Mouse (Mus musculus) myocyte (in vitro differentiated cells): ENCODE results near the gene Fcnb. TPM values are rescaled to one million over a fixed set of nuclear protein-coding genes. Genes with fewer than 3 reads are reported as not detected.

Experiments used
- H3K27me3 ChIP-seq: one replicate; pipeline ENCODE4 v1.6.1; 2011; ENCODE audit not compliant: control insufficient read depth, insufficient read depth, insufficient read length
- H3K36me3 ChIP-seq: one replicate; pipeline ENCODE4 v1.6.1; 2011; ENCODE audit not compliant: control insufficient read depth, insufficient read depth
- H3K4me2 ChIP-seq: one replicate; pipeline ENCODE4 v1.6.1; 2011; ENCODE audit warnings: low read depth, control low read depth
- H3K4me3 ChIP-seq: one replicate; pipeline ENCODE4 v1.5.1; 2011; ENCODE audit warnings: mild to moderate bottlenecking, control low read depth, moderate library complexity
- H3K79me2 ChIP-seq: one replicate; pipeline ENCODE4 v1.6.1; 2011; ENCODE audit not compliant: control insufficient read depth, insufficient read depth
- H3ac ChIP-seq: one replicate; pipeline ENCODE4 v1.6.1; 2011; ENCODE audit not compliant: control insufficient read depth, insufficient read length
- CEBPB ChIP-seq: IDR thresholded peaks from 2 replicates; pipeline ENCODE4 v1.6.1; 2011; ENCODE audit warnings: mild to moderate bottlenecking, moderate library complexity; ENCODE audit not compliant: poor library complexity, insufficient read depth, severe bottlenecking
- E2F4 ChIP-seq: IDR thresholded peaks from one replicate; pipeline ENCODE4 v1.6.1; 2011; ENCODE audit warnings: mild to moderate bottlenecking, control low read depth, moderate library complexity; ENCODE audit not compliant: insufficient read depth
- MAX ChIP-seq: IDR thresholded peaks from one replicate; pipeline ENCODE4 v1.6.1; 2011; ENCODE audit warnings: low read depth, mild to moderate bottlenecking, control low read depth
- MYOD1 ChIP-seq, 3 experiments: IDR thresholded peaks; one replicate each; pipeline ENCODE4 v1.6.1; 2011; ENCODE audit warnings: control low read depth in 2 of 3, low read depth in 2 of 3, mild to moderate bottlenecking in 2 of 3, moderate library complexity in 1 of 3; ENCODE audit not compliant: insufficient read length in 2 of 3, control insufficient read depth in 1 of 3
- MYOG ChIP-seq, 3 experiments: IDR thresholded peaks; one replicate each; pipeline ENCODE4 v1.6.1; 2011; ENCODE audit warnings: control low read depth in 2 of 3, low read depth in 2 of 3, mild to moderate bottlenecking in 2 of 3; ENCODE audit not compliant: insufficient read length in 2 of 3, control insufficient read depth in 1 of 3, insufficient read depth in 1 of 3
- POLR2A ChIP-seq: IDR thresholded peaks from one replicate; pipeline ENCODE4 v1.6.1; 2011; ENCODE audit warnings: low read depth, mild to moderate bottlenecking, control low read depth, moderate library complexity; ENCODE audit not compliant: insufficient read length
- POLR2AphosphoS2 ChIP-seq: IDR thresholded peaks from one replicate; pipeline ENCODE4 v1.6.1; 2011; ENCODE audit warnings: low read depth, control low read depth; ENCODE audit not compliant: insufficient read length
- REST ChIP-seq: IDR thresholded peaks from one replicate; pipeline ENCODE4 v1.6.1; 2011; ENCODE audit warnings: mild to moderate bottlenecking, control low read depth, moderate library complexity; ENCODE audit not compliant: insufficient read depth, insufficient read length
- SRF ChIP-seq: IDR thresholded peaks from one replicate; pipeline ENCODE4 v1.6.1; 2011; ENCODE audit warnings: low read depth; ENCODE audit not compliant: control insufficient read depth, insufficient read length
- TCF12 ChIP-seq: IDR thresholded peaks from one replicate; pipeline ENCODE4 v1.6.1; 2011; ENCODE audit warnings: mild to moderate bottlenecking, control low read depth; ENCODE audit not compliant: poor library complexity, insufficient read depth, severe bottlenecking
- TCF3 ChIP-seq: IDR thresholded peaks from one replicate; pipeline ENCODE4 v1.6.1; 2011; ENCODE audit warnings: low read depth, control low read depth; ENCODE audit not compliant: insufficient read length
- USF1 ChIP-seq: IDR thresholded peaks from one replicate; pipeline ENCODE4 v1.6.1; 2011; ENCODE audit warnings: low read depth, mild to moderate bottlenecking, control low read depth, moderate library complexity
- polyA plus RNA-seq: library from polyadenylated mRNA; unstranded; fragments of >200 nt; fragmentation: generic; extraction: Trizol; gene quantifications from one replicate; pipeline ENCODE4 v1.2.1, GENCODE M21; 2012; ENCODE audit warnings: missing spikeins

The Fcnb gene
- polyA plus RNA-seq, 1 experiment: not detected

DNA sequence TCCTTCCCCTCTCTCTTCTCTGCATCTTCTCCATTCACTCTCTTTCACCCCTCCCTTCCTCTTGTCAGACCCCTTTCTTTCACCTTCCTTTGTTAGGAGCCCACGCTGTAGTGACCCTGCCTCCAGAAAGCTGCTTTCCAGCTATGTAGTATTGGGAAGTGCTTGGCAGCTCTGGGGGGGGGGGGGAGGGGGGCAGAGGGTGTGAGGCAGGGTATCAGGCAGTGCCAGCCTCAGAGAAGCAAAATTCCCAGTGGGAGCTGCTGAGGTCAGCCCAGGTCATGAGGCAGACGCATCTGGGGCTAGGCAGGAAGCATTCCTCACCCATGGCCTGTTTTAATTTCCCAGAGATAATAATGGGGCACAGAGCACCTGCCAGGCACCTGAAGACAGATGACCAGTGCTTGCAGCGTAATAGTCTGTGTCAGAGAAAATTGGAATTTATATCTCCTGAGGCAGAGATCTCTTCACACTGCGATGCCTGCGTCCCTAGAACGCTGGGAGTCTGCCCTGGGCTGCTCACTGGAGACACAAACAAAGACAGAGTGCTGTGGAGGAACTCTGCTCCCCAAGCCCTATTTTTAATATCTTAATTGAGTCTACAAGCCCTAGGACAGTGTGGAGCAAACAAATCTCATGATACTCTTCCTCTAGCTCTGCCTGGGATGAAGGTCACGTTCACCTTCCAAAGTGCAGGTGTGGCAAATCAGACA is 5.8 kb upstream of the Fcnb start:
- TF ChIP-seq MYOG (IDR thresholded peaks at IDR 0.05; ENCODE audit: control insufficient read depth in 1 of 3, insufficient read depth in 1 of 3, insufficient read length in 2 of 3, low read depth in 2 of 3): no peak
- TF ChIP-seq POLR2AphosphoS2: no peak
- no peak for TF ChIP-seq MAX
- no peak for TF ChIP-seq MYOD1 (IDR thresholded peaks at IDR 0.05; ENCODE audit: control insufficient read depth in 1 of 3, insufficient read length in 2 of 3, low read depth in 2 of 3)
- no peak for TF ChIP-seq SRF
- TF ChIP-seq CEBPB: no peak
- no peak for TF ChIP-seq USF1
- no peak for TF ChIP-seq REST
- TF ChIP-seq TCF12: no peak
- Histone ChIP-seq H3ac (no peak overlapping the region), H3K4me3 (no peak overlapping the region), H3K4me2 (no peak overlapping the region), H3K27me3 (peaks cover 52% of the 10 kb centered on the region), H3K79me2 (no peaks in the 10 kb centered on the region), H3K36me3 (no peaks in the 10 kb centered on the region)

GRCm38 (mm10) chr2:28089095-28089494 is 4.4 kb upstream of the Fcnb start:
- TF ChIP-seq MYOD1 (IDR thresholded peaks at IDR 0.05; ENCODE audit: control insufficient read depth in 1 of 3, insufficient read length in 2 of 3, low read depth in 2 of 3): no peak
- TF ChIP-seq POLR2AphosphoS2: no peak
- no peak for TF ChIP-seq MYOG (IDR thresholded peaks at IDR 0.05; ENCODE audit: control insufficient read depth in 1 of 3, insufficient read depth in 1 of 3, insufficient read length in 2 of 3, low read depth in 2 of 3)
- TF ChIP-seq MAX: no peak
- TF ChIP-seq TCF12: no peak
- no peak overlapping the region for H3K4me2 ChIP-seq
- no peaks in the 10 kb centered on the region for H3K36me3 ChIP-seq
- no peak overlapping the region for H3K4me3 ChIP-seq
- H3K27me3 ChIP-seq: peaks cover 49% of the 10 kb centered on the region
- H3ac ChIP-seq: no peak overlapping the region
- no peaks in the 10 kb centered on the region for H3K79me2 ChIP-seq

DNA sequence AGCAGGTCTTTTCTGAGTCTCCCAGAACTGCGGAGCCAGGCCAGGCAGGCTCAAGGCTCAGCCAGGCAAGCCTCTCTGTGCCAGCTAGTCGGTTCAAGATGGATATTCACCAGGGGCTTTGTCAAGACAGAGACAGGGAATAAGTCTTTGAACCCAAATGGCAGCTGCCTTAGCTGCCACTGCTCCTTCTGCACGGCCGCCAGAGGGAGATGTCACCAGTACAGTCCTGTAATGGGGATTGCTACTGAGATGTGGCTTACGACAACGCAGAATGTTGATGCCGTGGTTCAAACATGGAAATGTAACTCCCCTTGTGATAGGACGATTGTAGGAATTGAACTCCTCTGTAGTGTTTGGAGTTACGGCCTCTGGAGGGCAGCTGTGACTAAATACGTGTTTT is 1.4 kb upstream of the Fcnb start:
- no peak overlapping the region for H3K4me2 ChIP-seq
- H3K79me2 ChIP-seq: no peaks in the 10 kb centered on the region
- no peak overlapping the region for H3ac ChIP-seq
- H3K27me3 ChIP-seq: peaks cover 33% of the 10 kb centered on the region
- TF ChIP-seq CEBPB (no peak), E2F4 (no peak), POLR2A (no peak), REST (no peak), TCF12 (no peak), USF1 (no peak)
- H3K36me3 ChIP-seq: no peaks in the 10 kb centered on the region
- no peak overlapping the region for H3K4me3 ChIP-seq

DNA sequence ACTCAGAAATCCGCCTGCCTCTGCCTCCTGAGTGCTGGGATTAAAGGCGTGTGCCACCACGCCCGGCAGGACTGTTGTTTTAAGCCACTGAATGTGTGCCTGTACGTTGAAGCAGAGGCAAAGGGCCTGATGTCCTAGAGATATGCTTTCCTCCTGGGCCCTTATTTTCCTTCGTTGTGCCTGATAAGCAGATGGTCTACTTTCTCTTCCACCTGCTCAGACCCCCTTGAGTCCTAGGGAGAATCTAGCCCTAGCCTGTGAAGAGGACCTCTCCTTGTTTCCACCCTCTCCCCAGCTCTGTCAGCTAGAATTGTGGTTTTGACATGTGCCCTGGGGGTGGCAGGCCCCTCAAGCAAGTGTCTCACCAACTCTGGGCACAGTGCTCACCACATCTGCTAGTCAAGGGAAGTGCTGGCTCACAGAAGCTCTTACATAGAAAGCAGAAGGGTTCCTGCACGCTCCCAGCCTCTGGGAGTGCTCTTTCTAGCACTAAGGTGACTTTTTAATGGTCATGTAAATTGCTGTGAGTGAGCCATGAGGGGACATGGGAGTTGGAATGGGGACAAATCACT is 9.0 kb downstream of the Fcnb start:
- no peak overlapping the region for H3K4me2 ChIP-seq
- H3K79me2 ChIP-seq: no peaks in the 10 kb centered on the region
- H3K27me3 ChIP-seq: peaks cover 25% of the 10 kb centered on the region
- no peak overlapping the region for H3ac ChIP-seq
- H3K4me3 ChIP-seq: no peak overlapping the region
- no peaks in the 10 kb centered on the region for H3K36me3 ChIP-seq
- TF ChIP-seq MYOD1 (IDR thresholded peaks at IDR 0.05; ENCODE audit: control insufficient read depth in 1 of 3, insufficient read length in 2 of 3, low read depth in 2 of 3): no peak
- TF ChIP-seq POLR2A: no peak

GRCm38 (mm10) chr2:28068537-28068878 is 16.2 kb downstream of the Fcnb start:
- Histone ChIP-seq H3K79me2 (no peaks in the 10 kb centered on the region), H3K27me3 (peaks cover 50% of the 10 kb centered on the region), H3K36me3 (no peaks in the 10 kb centered on the region), H3ac (no peak overlapping the region), H3K4me2 (no peak overlapping the region), H3K4me3 (no peak overlapping the region)
- TF ChIP-seq MYOD1 (IDR thresholded peaks at IDR 0.05; ENCODE audit: control insufficient read depth in 1 of 3, insufficient read length in 2 of 3, low read depth in 2 of 3) (no peak), TCF12 (no peak), E2F4 (no peak), POLR2AphosphoS2 (no peak), TCF3 (no peak), USF1 (no peak), POLR2A (no peak), MAX (no peak), MYOG (IDR thresholded peaks at IDR 0.05; ENCODE audit: control insufficient read depth in 1 of 3, insufficient read depth in 1 of 3, insufficient read length in 2 of 3, low read depth in 2 of 3) (no peak), CEBPB (no peak), SRF (no peak), REST (no peak)
